Mouse (Mus musculus): ENCODE measurements around the gene Zfp992.
"Not testable (repeated sequence)": the region's sequence is repeated elsewhere in the genome, so short reads cannot be mapped to it uniquely, and the experiment has no call there.

DNA sequence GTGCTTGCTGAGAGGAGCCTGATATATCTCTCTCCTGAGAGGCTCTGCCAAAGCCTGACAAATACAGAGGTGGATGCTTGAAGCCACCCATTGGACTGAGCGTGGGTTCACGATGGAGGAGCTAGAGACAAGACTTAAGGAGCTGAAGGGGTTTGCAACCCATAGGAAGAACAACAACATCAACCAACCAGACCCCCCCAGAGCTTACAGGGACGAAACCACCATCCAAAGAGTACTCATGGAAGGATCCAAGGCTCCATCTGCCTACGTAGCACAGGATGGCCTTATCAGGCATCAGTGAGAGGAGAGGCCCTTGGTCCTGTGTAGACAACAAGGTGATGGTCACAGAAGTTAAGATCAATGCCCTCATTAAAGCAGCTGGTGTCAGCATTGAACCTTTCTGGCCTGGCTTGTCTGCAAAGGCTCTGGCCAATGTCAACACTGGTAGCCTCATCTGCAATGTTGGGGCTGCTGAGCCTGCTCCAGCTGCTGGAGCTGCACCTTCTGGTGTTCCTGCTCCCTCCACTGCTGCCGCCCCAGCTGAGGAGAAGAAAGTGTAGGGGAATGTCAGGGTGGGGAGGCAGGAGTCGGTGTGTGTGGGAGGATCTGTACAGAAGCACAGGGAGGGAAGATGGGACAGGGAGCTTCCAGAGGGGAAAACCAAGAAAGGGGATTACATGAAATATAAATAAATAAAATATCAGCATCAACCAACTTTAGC lies 31.7 kb downstream of the Zfp992 start:
- not testable (repeated sequence) for TF ChIP-seq CTCF, EP300 (IDR thresholded peaks at IDR 0.05)

All from lung, postnatal 0 days (tissue).